Comparison of ENCODE assay signal across 8 mouse cellular contexts in the genomic region with DNA sequence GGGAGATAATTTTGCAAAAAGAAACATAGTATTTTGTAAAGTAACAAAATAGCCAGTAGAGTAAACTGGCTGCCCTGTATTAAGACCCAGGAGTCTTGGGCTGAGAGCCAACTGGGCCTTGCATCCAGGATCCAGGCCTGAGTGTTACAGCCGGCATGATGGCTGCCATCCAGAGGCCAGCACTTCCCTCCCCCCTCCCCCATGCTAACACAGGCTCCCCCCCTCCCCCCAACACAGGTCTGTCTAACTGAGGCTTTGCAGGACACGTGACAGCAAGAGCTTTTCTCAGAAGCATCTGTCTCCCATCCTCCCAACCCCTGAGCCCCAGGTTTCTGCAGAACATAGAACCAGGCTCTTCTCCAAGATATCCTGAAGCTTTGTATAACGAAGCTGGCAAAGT. TPM values are rescaled to one million over a fixed set of nuclear protein-coding genes. Genes with fewer than 3 reads are reported as not detected.
DNase-seq lines count a peak whose midpoint lies in the region; ATAC-seq and TF ChIP-seq lines count a peak whose summit lies in the region.

No protein-coding gene starts in this region.

- peak overlapping the region; percentile 72 for H3K4me2 ChIP-seq in kidney, embryonic 14.5 days (replicated peaks; ENCODE audit: low read depth, low read length)
- peak overlapping the region; percentile 71 for H3K4me2 ChIP-seq in lung, postnatal 0 days (replicated peaks; ENCODE audit: low read depth, low read length)

- DNase-seq in urinary bladder, postnatal 25 days (ENCODE audit: low spot score) = peak; percentile 23
- no peak for DNase-seq in urinary bladder, adult 18-20 months (ENCODE audit: low spot score in 2 of 2)
- no peak for DNase-seq in heart, embryonic 10.5 days (ENCODE audit: low spot score)
- peak; percentile 52 for DNase-seq in lung, postnatal 0 days (ENCODE audit: low spot score)
- no peak for DNase-seq in thymus, adult 18-20 months

- H3K9me3 ChIP-seq in heart, embryonic 10.5 days = no peaks in the 10 kb centered on the region
- H3K9me3 ChIP-seq in kidney, embryonic 14.5 days (ENCODE audit: control insufficient read depth, low read length) = no peaks in the 10 kb centered on the region
- H3K9me3 ChIP-seq in lung, postnatal 0 days (ENCODE audit: low read length) = no peaks in the 10 kb centered on the region

- peaks cover 29% of the 10 kb centered on the region for H3K36me3 ChIP-seq in heart, embryonic 10.5 days
- peaks cover 17% of the 10 kb centered on the region; the same call in 1 of the 2 replicates for H3K36me3 ChIP-seq in kidney, embryonic 14.5 days (ENCODE audit: control insufficient read depth, insufficient read depth, low read length)
- 0 out of 2 replicates have a peak, but pooled peaks cover 4% of the 10 kb centered on the region for H3K36me3 ChIP-seq in lung, postnatal 0 days (ENCODE audit: insufficient read depth, low read length)
- H3K36me3 ChIP-seq in small intestine, adult 2 months (ENCODE audit: control insufficient read depth, insufficient read depth, low read length) = peaks cover 17% of the 10 kb centered on the region

- no peak for TF ChIP-seq CTCF in cortical plate, adult 2 months (IDR thresholded peaks at IDR 0.05; ENCODE audit: extremely low read depth, insufficient read depth, low read length)
- no peak for TF ChIP-seq CTCF in lung, postnatal 0 days (IDR thresholded peaks at IDR 0.05)
- no peak for TF ChIP-seq CTCF in small intestine, adult 2 months (IDR thresholded peaks at IDR 0.05; ENCODE audit: extremely low read depth, insufficient read length, insufficient replicate concordance, low read depth, low read length)

- no peak for TF ChIP-seq POLR2A in cortical plate, adult 2 months (IDR thresholded peaks at IDR 0.05; ENCODE audit: extremely low read depth, insufficient read depth, low read length)
- no peak for TF ChIP-seq POLR2A in small intestine, adult 2 months (IDR thresholded peaks at IDR 0.05; ENCODE audit: low read depth, low read length)

- H3K4me1 ChIP-seq in cortical plate, adult 2 months (ENCODE audit: control insufficient read depth, insufficient read depth, low read length) = peaks cover 5% of the 10 kb centered on the region; the same call in 1 of the 2 replicates
- H3K4me1 ChIP-seq in heart, embryonic 10.5 days = peaks cover 22% of the 10 kb centered on the region
- peaks cover 14% of the 10 kb centered on the region for H3K4me1 ChIP-seq in kidney, embryonic 14.5 days (ENCODE audit: control insufficient read depth, insufficient read depth, low read length)
- H3K4me1 ChIP-seq in lung, postnatal 0 days (ENCODE audit: insufficient read depth, low read depth, low read length) = no peaks in the 10 kb centered on the region; the same call in 1 of the 2 replicates
- H3K4me1 ChIP-seq in small intestine, adult 2 months (ENCODE audit: control insufficient read depth, insufficient read depth, insufficient read length, low read length) = peaks cover 4% of the 10 kb centered on the region

- H3K4me3 ChIP-seq in cortical plate, adult 2 months (ENCODE audit: insufficient read depth, low read length) = peak overlapping the region; percentile 47
- peak overlapping the region; percentile 88 for H3K4me3 ChIP-seq in heart, embryonic 10.5 days
- H3K4me3 ChIP-seq in kidney, embryonic 14.5 days (ENCODE audit: low read length) = peak overlapping the region; percentile 87
- peak overlapping the region; percentile 75 for H3K4me3 ChIP-seq in lung, postnatal 0 days (ENCODE audit: low read depth, low read length)
- H3K4me3 ChIP-seq in small intestine, adult 2 months (ENCODE audit: low read depth, low read length) = peak overlapping the region; percentile 27; the same call in 1 of the 2 replicates

- ATAC-seq in kidney, embryonic 14.5 days (ENCODE audit: low FRiP score, low TSS enrichment) = no peak
- ATAC-seq in lung, postnatal 0 days = no peak

- 17% methylated on average over 3 of the region's 3 CpGs for WGBS in heart, embryonic 10.5 days
- WGBS in kidney, embryonic 14.5 days = 18% methylated on average over 3 of the region's 3 CpGs
- 14% methylated on average over 3 of the region's 3 CpGs for WGBS in lung, postnatal 0 days
- WGBS in small intestine, adult 2 months = 27% methylated on average over 3 of the region's 3 CpGs

- no peaks in the 10 kb centered on the region for H3K27me3 ChIP-seq in heart, embryonic 10.5 days (ENCODE audit: insufficient read depth, poor library complexity, severe bottlenecking)
- H3K27me3 ChIP-seq in kidney, embryonic 14.5 days (ENCODE audit: control insufficient read depth, insufficient read depth, low read length) = no peaks in the 10 kb centered on the region
- no peaks in the 10 kb centered on the region for H3K27me3 ChIP-seq in lung, postnatal 0 days (replicated peaks; ENCODE audit: insufficient read depth, low read length)
- no peaks in the 10 kb centered on the region for H3K27me3 ChIP-seq in small intestine, adult 2 months (ENCODE audit: control insufficient read depth, insufficient read depth, low read length)

- TF ChIP-seq EP300 in lung, postnatal 0 days (IDR thresholded peaks at IDR 0.05) = no peak

- H3K9ac ChIP-seq in kidney, embryonic 14.5 days (ENCODE audit: low read depth, low read length) = peak overlapping the region; percentile 76; the same call in 1 of the 2 replicates
- H3K9ac ChIP-seq in lung, postnatal 0 days (replicated peaks; ENCODE audit: low read depth) = no peak overlapping the region

- H3K27ac ChIP-seq in cortical plate, adult 2 months (ENCODE audit: insufficient read depth, low read length) = no peak overlapping the region
- H3K27ac ChIP-seq in heart, embryonic 10.5 days = peak overlapping the region; percentile 91
- H3K27ac ChIP-seq in kidney, embryonic 14.5 days (ENCODE audit: low read depth, low read length) = peak overlapping the region; percentile 2; the same call in 1 of the 2 replicates
- H3K27ac ChIP-seq in lung, postnatal 0 days (ENCODE audit: low read length) = no peak overlapping the region
- no peak overlapping the region for H3K27ac ChIP-seq in small intestine, adult 2 months (ENCODE audit: insufficient read depth, low read depth, low read length)

RNA-seq across cellular contexts. Expression of a gene that starts 1.0 kb away (rescaled TPM):
- polyA plus RNA-seq in cortical plate, adult 2 months (2012; rRNA removed) = 325 and 346 TPM in 2 replicates
- 392 and 480 TPM in 2 replicates for polyA plus RNA-seq in heart, embryonic 10.5 days (2016; fragmentation: Nextera tagmentation; extraction: Ambion mirVana)
- polyA plus RNA-seq in kidney, embryonic 14.5 days (2014; fragmentation: Nextera tagmentation; extraction: Ambion mirVana) = 231 and 270 TPM in 2 replicates
- polyA plus RNA-seq in lung, postnatal 0 days (2015; fragmentation: Nextera tagmentation; extraction: Ambion mirVana) = 207 and 233 TPM in 2 replicates
- 156 and 168 TPM in 2 replicates for polyA plus RNA-seq in small intestine, adult 2 months (2012; rRNA removed)

RNA-seq across cellular contexts. Expression of a gene that starts 1.1 kb away (rescaled TPM):
- 24.4 and 26.6 TPM in 2 replicates for polyA plus RNA-seq in cortical plate, adult 2 months (2012; rRNA removed)
- 38.2 and 49.3 TPM in 2 replicates for polyA plus RNA-seq in heart, embryonic 10.5 days (2016; fragmentation: Nextera tagmentation; extraction: Ambion mirVana)
- 40.6 and 45.7 TPM in 2 replicates for polyA plus RNA-seq in kidney, embryonic 14.5 days (2014; fragmentation: Nextera tagmentation; extraction: Ambion mirVana)
- 9.8 and 12.1 TPM in 2 replicates for polyA plus RNA-seq in lung, postnatal 0 days (2015; fragmentation: Nextera tagmentation; extraction: Ambion mirVana)
- polyA plus RNA-seq in small intestine, adult 2 months (2012; rRNA removed) = 13.5 and 25.4 TPM in 2 replicates

RNA-seq across cellular contexts. Expression of a gene that starts 43.6 kb away (rescaled TPM):
- polyA plus RNA-seq in cortical plate, adult 2 months (2012; rRNA removed) = 16.3 and 18.0 TPM in 2 replicates
- 20.9 and 21.9 TPM in 2 replicates for polyA plus RNA-seq in heart, embryonic 10.5 days (2016; fragmentation: Nextera tagmentation; extraction: Ambion mirVana)
- polyA plus RNA-seq in kidney, embryonic 14.5 days (2014; fragmentation: Nextera tagmentation; extraction: Ambion mirVana) = 27.1 and 44.0 TPM in 2 replicates
- polyA plus RNA-seq in lung, postnatal 0 days (2015; fragmentation: Nextera tagmentation; extraction: Ambion mirVana) = 15.0 and 19.9 TPM in 2 replicates
- 8.1 and 15.2 TPM in 2 replicates for polyA plus RNA-seq in small intestine, adult 2 months (2012; rRNA removed)

Comparison
In these comparisons a context has a peak if more than half of its experiments do, and no peak if none do; other contexts are left out.
1. DNase-seq: peak in urinary bladder, postnatal 25 days (single experiment) and lung, postnatal 0 days (single experiment); none in urinary bladder, adult 18-20 months (0 of 2), heart, embryonic 10.5 days (single experiment) and thymus, adult 18-20 months (0 of 2).
2. H3K27ac ChIP-seq: peak in heart, embryonic 10.5 days (single experiment) and kidney, embryonic 14.5 days (single experiment); none in cortical plate, adult 2 months (single experiment), lung, postnatal 0 days (single experiment) and small intestine, adult 2 months (single experiment).
3. H3K4me3 ChIP-seq: peak in every context shown above with its lines; median percentile 88 in heart, embryonic 10.5 days; 87 in kidney, embryonic 14.5 days; 75 in lung, postnatal 0 days; 47 in cortical plate, adult 2 months; 27 in small intestine, adult 2 months.